Mouse (Mus musculus): ENCODE data around the gene Bola1. TPM values are rescaled to one million over a fixed set of nuclear protein-coding genes. Genes with fewer than 3 reads are reported as not detected.

Bola1 gene
- polyA plus RNA-seq, 1 experiment from 2014 or later = 77.9 TPM

Small RNAs within 50 kb of the gene (microRNA-seq; reads per million reads assigned to microRNA genes)
- gene Gm44492 = not detected
- not detected for gene Gm47311
- gene Gm47313 = not detected

Other genes starting within 250 kb of the Bola1 start
- gene Plekho1, start 223.7 kb downstream of the Bola1 start, polyA plus RNA-seq (2016; fragmentation: Nextera tagmentation; extraction: Ambion mirVana) = 91.3 and 95.1 TPM in 2 replicates
- gene Vps45, start 161.2 kb downstream of the Bola1 start, polyA plus RNA-seq (2016; fragmentation: Nextera tagmentation; extraction: Ambion mirVana) = 39.2 and 47.0 TPM in 2 replicates
- gene Otud7b, start 115.2 kb downstream of the Bola1 start, polyA plus RNA-seq (2016; fragmentation: Nextera tagmentation; extraction: Ambion mirVana) = 14.0 and 15.5 TPM in 2 replicates
- gene Mtmr11, start 57.7 kb downstream of the Bola1 start, polyA plus RNA-seq (2016; fragmentation: Nextera tagmentation; extraction: Ambion mirVana) = 13.4 and 17.8 TPM in 2 replicates
- 185 and 201 TPM in 2 replicates for gene Sf3b4, start 47.4 kb downstream of the Bola1 start, polyA plus RNA-seq (2016; fragmentation: Nextera tagmentation; extraction: Ambion mirVana)
- 22.9 and 24.3 TPM in 2 replicates for gene Sv2a, start 38.6 kb downstream of the Bola1 start, polyA plus RNA-seq (2016; fragmentation: Nextera tagmentation; extraction: Ambion mirVana)
- gene Hist2h2ab, start 156 bp upstream of the Bola1 start, polyA plus RNA-seq (2016; fragmentation: Nextera tagmentation; extraction: Ambion mirVana) = 1.1 and 1.7 TPM in 2 replicates
- 13.8 and 14.0 TPM in 2 replicates for gene Hist2h2ac, start 1.2 kb upstream of the Bola1 start, polyA plus RNA-seq (2016; fragmentation: Nextera tagmentation; extraction: Ambion mirVana)
- 14.9 and 15.4 TPM in 2 replicates for gene Hist2h2be, start 1.4 kb upstream of the Bola1 start, polyA plus RNA-seq (2016; fragmentation: Nextera tagmentation; extraction: Ambion mirVana)
- gene Hist2h3c2, start 19.4 kb upstream of the Bola1 start, polyA plus RNA-seq (2016; fragmentation: Nextera tagmentation; extraction: Ambion mirVana) = 11.6 and 17.3 TPM in 2 replicates
- gene Hist2h2aa2, start 20.6 kb upstream of the Bola1 start, polyA plus RNA-seq (2016; fragmentation: Nextera tagmentation; extraction: Ambion mirVana) = 79.4 and 86.1 TPM in 2 replicates
- 18.5 and 21.0 TPM in 2 replicates for gene Hist2h2aa1, start 25.8 kb upstream of the Bola1 start, polyA plus RNA-seq (2016; fragmentation: Nextera tagmentation; extraction: Ambion mirVana)
- not detected in 2 replicates for gene Hist2h3c1, start 27.0 kb upstream of the Bola1 start, polyA plus RNA-seq (2016; fragmentation: Nextera tagmentation; extraction: Ambion mirVana)
- gene Hist2h4, start 43.6 kb upstream of the Bola1 start, polyA plus RNA-seq (2016; fragmentation: Nextera tagmentation; extraction: Ambion mirVana) = 16.1 and 19.5 TPM in 2 replicates
- 94.8 and 111 TPM in 2 replicates for gene Hist2h3b, start 48.9 kb upstream of the Bola1 start, polyA plus RNA-seq (2016; fragmentation: Nextera tagmentation; extraction: Ambion mirVana)
- gene Hist2h2bb, start 50.0 kb upstream of the Bola1 start, polyA plus RNA-seq (2016; fragmentation: Nextera tagmentation; extraction: Ambion mirVana) = 22.9 and 28.6 TPM in 2 replicates
- gene Fcgr1, start 74.3 kb upstream of the Bola1 start, polyA plus RNA-seq (2016; fragmentation: Nextera tagmentation; extraction: Ambion mirVana) = 0.54 and 0.56 TPM in 2 replicates
- not detected in 2 replicates for gene BC107364, start 232.6 kb upstream of the Bola1 start, polyA plus RNA-seq (2016; fragmentation: Nextera tagmentation; extraction: Ambion mirVana)

Measured in forebrain, embryonic 12.5 days (tissue).